Mouse (Mus musculus) embryonic facial prominence, embryonic 11.5 days (tissue): ENCODE results near the gene Gm12117. TPM values are rescaled to one million over a fixed set of nuclear protein-coding genes. Genes with fewer than 3 reads are reported as not detected.

ENCODE experiments used
- ATAC-seq: fragments of 200-750 bp; cut with Nextera tagmentation; replicated peaks from 2 replicates; pipeline ENCODE4 v1.8.0; 2017; ENCODE audit warnings: low read depth; ENCODE audit not compliant: insufficient number of reproducible peaks, low FRiP score, low TSS enrichment
- DNase-seq: peaks from one replicate; pipeline ENCODE4 v3.0.0-alpha.2; 2015; ENCODE audit warnings: low spot score
- H3K27ac ChIP-seq: fragments of 300-500 bp; sonication (generic); replicated peaks from 2 replicates; pipeline ENCODE4 v1.5.1; 2014; ENCODE audit warnings: mild to moderate bottlenecking, low read depth, low read length, control low read depth
- H3K27me3 ChIP-seq: fragments of 300-500 bp; sonication (generic); 2 replicates; pipeline ENCODE4 v1.6.1; 2014; ENCODE audit warnings: mild to moderate bottlenecking, low read length, moderate library complexity, mixed read lengths; ENCODE audit not compliant: control insufficient read depth, insufficient read depth
- H3K36me3 ChIP-seq: fragments of 300-500 bp; sonication (generic); replicated peaks from 2 replicates; pipeline ENCODE4 v1.6.1; 2014; ENCODE audit warnings: low read depth, mild to moderate bottlenecking, low read length, moderate library complexity, mixed read lengths; ENCODE audit not compliant: control insufficient read depth, insufficient read depth
- H3K4me1 ChIP-seq: fragments of 300-500 bp; sonication (generic); 2 replicates; pipeline ENCODE4 v1.6.1; 2014; ENCODE audit warnings: low read length, mixed read lengths; ENCODE audit not compliant: control insufficient read depth, insufficient read depth
- H3K4me2 ChIP-seq: fragments of 300-500 bp; sonication (generic); 2 replicates; pipeline ENCODE4 v1.6.1; 2014; ENCODE audit warnings: low read depth, mild to moderate bottlenecking, control low read depth, low read length, moderate library complexity
- H3K4me3 ChIP-seq: fragments of 300-500 bp; sonication (generic); 2 replicates; pipeline ENCODE4 v1.5.1; 2014; ENCODE audit warnings: low read depth, low read length, control low read depth
- H3K9ac ChIP-seq: fragments of 300-500 bp; sonication (generic); replicated peaks from 2 replicates; pipeline ENCODE4 v1.6.1; 2014; ENCODE audit warnings: mild to moderate bottlenecking, control low read depth, low read length
- H3K9me3 ChIP-seq: fragments of 300-500 bp; sonication (generic); replicated peaks from 2 replicates; pipeline ENCODE4 v1.6.1; 2016; ENCODE audit warnings: mild to moderate bottlenecking, low read length, inconsistent platforms, mixed read lengths; ENCODE audit not compliant: control insufficient read depth
- WGBS: fragments of 180-500 bp; shearing (Covaris S2); extraction: QIAGEN DNeasy Blood & Tissue Kit; methylation state at CpG from one replicate; pipeline ENCODE4 v1.1.7; 2014; 5-methylcytosine and 5-hydroxymethylcytosine counted together
- polyA plus RNA-seq: library from polyadenylated mRNA; unstranded; fragments of >200 nt; fragmentation: Nextera tagmentation; extraction: Ambion mirVana; gene quantifications from 2 replicates; pipeline ENCODE4 v1.2.1, GENCODE M21; 2014

Gene Gm12117
- polyA plus RNA-seq, 1 experiment from 2014 or later, result not detected

DNA sequence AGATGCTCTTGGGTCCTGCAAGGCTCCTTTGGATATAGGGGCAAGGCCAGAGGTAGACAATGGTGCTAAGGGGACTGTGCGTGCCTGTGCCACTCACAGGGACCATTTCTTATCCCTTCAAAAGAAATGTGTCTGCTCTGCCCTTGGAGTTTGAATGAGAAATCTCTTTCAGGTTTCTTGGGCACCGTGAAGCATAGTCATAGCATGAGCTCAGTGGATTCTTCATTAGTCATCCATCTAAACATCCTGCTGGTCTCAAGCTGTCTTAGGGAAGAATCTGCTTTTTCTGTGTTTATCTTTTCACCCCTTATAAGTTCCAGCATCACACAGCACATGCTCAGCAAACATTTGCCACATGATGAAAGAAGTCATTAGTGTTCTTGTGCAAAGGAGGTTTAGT, 2.0 kb upstream of the Gm12117 start:
- DNase-seq (no peak), ATAC-seq (no peak)
- Histone ChIP-seq H3K9me3 (no peaks in the 10 kb centered on the region), H3K36me3 (no peaks in the 10 kb centered on the region), H3K27me3 (no peaks in the 10 kb centered on the region), H3K4me1 (no peaks in the 10 kb centered on the region), H3K9ac (no peak overlapping the region), H3K4me2 (no peak overlapping the region), H3K4me3 (no peak overlapping the region), H3K27ac (no peak overlapping the region)
- WGBS, result 94% methylated on average over 2 of the region's 2 CpGs

DNA sequence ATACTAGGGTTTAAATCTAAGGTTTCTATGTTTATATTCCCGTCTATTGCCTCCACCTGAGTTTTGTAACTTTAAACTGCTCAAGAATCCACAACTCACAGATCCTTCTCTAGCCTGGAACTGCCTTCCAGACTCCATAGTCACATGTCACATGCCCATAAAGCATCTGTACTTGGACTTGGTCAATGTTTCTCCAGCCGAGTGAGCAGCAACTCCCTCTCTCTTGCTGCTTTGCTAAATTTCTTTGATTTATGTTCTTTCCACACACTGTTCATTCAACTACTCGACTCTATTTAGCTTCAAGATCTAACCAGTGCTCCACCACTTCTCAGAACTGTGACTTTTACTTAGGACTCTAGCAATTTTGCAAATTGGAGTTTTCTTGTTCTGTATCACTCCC, 1.7 kb downstream of the Gm12117 start:
- DNase-seq (no peak), ATAC-seq (no peak)
- Histone ChIP-seq H3K4me1 (no peaks in the 10 kb centered on the region), H3K27me3 (no peaks in the 10 kb centered on the region), H3K4me2 (no peak overlapping the region), H3K4me3 (no peak overlapping the region), H3K9ac (no peak overlapping the region), H3K9me3 (no peaks in the 10 kb centered on the region), H3K36me3 (no peaks in the 10 kb centered on the region), H3K27ac (no peak overlapping the region)
- 69% methylated on average over 3 of the region's 3 CpGs for WGBS

DNA sequence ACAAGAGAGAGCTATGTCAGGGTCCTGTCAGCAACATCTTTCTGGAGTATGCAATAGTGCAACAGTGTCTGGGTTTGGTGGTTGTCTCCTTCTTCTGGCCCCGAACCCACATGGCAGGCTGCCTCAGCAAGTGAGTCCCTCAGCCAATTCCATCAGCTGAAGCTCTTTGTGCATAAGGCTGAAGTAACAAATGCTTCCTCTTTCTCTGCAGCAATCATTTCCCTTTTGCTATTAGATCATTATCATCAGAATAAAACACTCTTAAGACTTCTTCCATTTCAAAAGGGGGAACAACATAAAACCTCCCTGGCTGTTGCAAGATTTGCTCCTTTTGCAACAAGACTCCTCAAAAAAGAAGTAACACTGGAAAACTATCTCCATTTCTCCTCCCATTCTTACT, 2.2 kb downstream of the Gm12117 start:
- WGBS, result 94% methylated on average over 1 of the region's 1 CpGs
- no peaks in the 10 kb centered on the region for H3K9me3 ChIP-seq
- no peak overlapping the region for H3K4me3 ChIP-seq
- no peak for ATAC-seq
- H3K4me1 ChIP-seq, result no peaks in the 10 kb centered on the region
- H3K27me3 ChIP-seq, result no peaks in the 10 kb centered on the region
- H3K9ac ChIP-seq, result no peak overlapping the region
- H3K27ac ChIP-seq, result no peak overlapping the region
- no peaks in the 10 kb centered on the region for H3K36me3 ChIP-seq
- DNase-seq, result no peak
- H3K4me2 ChIP-seq, result no peak overlapping the region

DNA sequence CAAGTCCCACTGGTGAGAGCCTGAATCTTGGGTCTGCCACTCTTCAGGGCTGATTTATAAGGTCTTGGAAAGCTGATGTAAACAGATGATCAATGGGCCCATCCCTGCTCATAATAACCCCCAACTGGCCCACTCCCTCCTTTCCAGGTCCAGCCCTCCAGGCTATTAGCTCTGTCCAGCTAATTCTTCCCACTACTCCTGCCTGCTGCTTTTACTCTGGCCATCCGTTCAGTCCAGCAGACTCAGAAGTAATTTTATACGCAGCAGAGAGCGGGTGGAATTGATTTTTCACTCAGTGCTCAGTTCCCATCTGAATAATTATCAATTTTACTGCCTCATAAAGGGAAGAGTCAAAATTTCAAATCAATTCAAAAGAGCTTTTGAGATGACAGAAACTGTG, 36.2 kb downstream of the Gm12117 start:
- H3K27me3 ChIP-seq, result no peaks in the 10 kb centered on the region
- no peak overlapping the region for H3K4me2 ChIP-seq
- 59% methylated on average over 3 of the region's 3 CpGs for WGBS
- no peaks in the 10 kb centered on the region for H3K9me3 ChIP-seq
- DNase-seq (no peak), ATAC-seq (no peak)
- H3K36me3 ChIP-seq, result no peaks in the 10 kb centered on the region
- H3K9ac ChIP-seq, result no peak overlapping the region
- H3K27ac ChIP-seq, result no peak overlapping the region
- no peak overlapping the region for H3K4me3 ChIP-seq
- no peaks in the 10 kb centered on the region for H3K4me1 ChIP-seq

DNA sequence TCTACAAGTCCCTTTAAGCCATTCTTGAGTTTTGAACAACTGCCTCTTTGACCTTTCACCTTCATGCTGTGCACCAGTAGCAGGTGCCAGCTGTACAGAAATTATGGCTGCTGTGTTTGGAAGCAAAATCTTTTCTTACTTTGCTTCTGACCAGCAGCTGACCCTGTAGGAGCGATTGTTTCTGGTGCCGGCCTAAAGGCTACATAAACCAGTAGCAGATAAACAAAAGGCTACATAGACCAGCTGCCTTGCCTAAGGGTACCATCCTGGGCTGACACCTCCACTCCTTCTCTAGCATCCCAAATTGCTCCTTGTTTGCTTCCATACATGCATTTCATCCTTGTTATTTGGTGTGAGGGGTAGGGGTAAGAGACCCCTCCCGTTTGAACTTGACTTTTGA, 42.4 kb downstream of the Gm12117 start:
- ATAC-seq (no peak), DNase-seq (no peak)
- H3K36me3 ChIP-seq, result no peaks in the 10 kb centered on the region

DNA sequence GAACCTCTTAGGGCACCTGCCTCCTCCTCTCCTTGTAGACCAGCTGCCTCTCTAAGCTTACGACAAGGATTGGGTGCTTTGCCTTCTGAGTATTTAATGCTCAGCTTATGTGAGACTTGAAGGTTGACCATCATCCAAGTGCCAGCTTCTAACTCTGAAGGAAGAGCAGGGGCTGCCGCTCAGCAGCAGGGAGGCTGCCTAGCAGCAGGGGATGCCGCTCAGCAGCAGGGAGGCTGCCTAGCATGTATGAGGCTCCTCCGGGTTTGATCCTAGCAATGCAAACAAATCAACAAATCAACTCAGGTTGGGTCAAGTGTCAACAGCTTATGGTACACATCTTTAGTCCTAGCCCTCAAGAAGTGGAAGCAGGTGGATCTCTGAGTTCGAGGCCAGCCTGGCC, 44.5 kb downstream of the Gm12117 start:
- Histone ChIP-seq H3K9ac (no peak overlapping the region), H3K4me3 (no peak overlapping the region), H3K4me2 (no peak overlapping the region), H3K36me3 (no peaks in the 10 kb centered on the region), H3K9me3 (no peaks in the 10 kb centered on the region), H3K27me3 (no peaks in the 10 kb centered on the region), H3K27ac (no peak overlapping the region), H3K4me1 (no peaks in the 10 kb centered on the region)
- 67% methylated on average over 5 of the region's 5 CpGs for WGBS
- ATAC-seq, result no peak
- no peak for DNase-seq

More for the DNA sequence above, 42.4 kb downstream of the Gm12117 start:
- H3K4me1 ChIP-seq, result no peaks in the 10 kb centered on the region
- no peak overlapping the region for H3K4me2 ChIP-seq
- no peak overlapping the region for H3K27ac ChIP-seq
- no peak overlapping the region for H3K9ac ChIP-seq
- H3K9me3 ChIP-seq, result no peaks in the 10 kb centered on the region
- no peak overlapping the region for H3K4me3 ChIP-seq
- WGBS, result 53% methylated on average over 3 of the region's 3 CpGs
- H3K27me3 ChIP-seq, result no peaks in the 10 kb centered on the region

DNA sequence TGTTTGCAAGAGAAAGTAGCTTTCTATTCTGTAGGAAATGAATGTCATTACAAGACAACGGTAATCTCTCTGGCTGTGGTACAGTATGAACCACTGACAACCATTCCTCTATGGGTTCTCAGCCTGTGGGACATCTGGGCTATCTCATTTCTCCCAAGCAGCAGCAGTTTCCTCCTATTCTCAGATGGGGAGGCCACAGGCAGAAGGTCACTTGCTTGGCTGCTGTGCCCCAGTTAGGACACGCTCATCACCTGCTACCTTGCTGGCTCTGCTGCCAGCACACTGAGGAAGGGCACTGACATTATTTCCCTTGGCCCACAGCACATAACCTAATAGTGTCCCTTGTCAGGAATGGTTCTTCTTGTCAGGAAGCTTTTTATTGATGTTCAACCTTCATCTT, 48.4 kb downstream of the Gm12117 start:
- Histone ChIP-seq H3K9me3 (no peaks in the 10 kb centered on the region), H3K9ac (no peak overlapping the region), H3K27me3 (no peaks in the 10 kb centered on the region), H3K36me3 (no peaks in the 10 kb centered on the region), H3K27ac (no peak overlapping the region), H3K4me1 (no peaks in the 10 kb centered on the region; the same call in 1 of the 2 replicates), H3K4me3 (no peak overlapping the region), H3K4me2 (no peak overlapping the region)
- DNase-seq (no peak), ATAC-seq (no peak)
- 100% methylated on average over 2 of the region's 2 CpGs for WGBS

DNA sequence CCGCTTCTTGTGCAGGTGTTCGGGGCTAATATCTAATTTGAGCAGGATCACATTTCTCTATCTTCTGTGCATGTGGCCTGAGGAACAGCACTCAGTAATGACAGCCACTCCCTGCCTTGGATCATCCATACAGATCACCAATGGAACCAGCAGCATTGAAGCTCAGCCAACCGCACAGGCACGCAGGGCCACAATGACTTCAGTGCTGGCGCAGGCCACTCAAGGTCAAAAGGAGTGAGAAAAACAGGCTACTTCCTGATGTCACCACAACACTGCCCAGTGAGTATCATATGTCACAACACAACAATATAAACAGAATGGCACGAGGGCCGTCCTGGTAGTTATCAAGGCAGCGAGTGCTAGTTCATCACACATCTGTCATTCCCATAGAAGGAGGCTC, 50.0 kb downstream of the Gm12117 start:
- WGBS, result 70% methylated on average over 8 of the region's 8 CpGs
- H3K9me3 ChIP-seq, result no peaks in the 10 kb centered on the region
- no peaks in the 10 kb centered on the region for H3K27me3 ChIP-seq
- no peak overlapping the region for H3K4me2 ChIP-seq
- ATAC-seq (no peak), DNase-seq (no peak)
- H3K27ac ChIP-seq, result no peak overlapping the region
- H3K4me3 ChIP-seq, result no peak overlapping the region
- H3K36me3 ChIP-seq, result no peaks in the 10 kb centered on the region
- H3K9ac ChIP-seq, result no peak overlapping the region
- H3K4me1 ChIP-seq, result no peaks in the 10 kb centered on the region; the same call in 1 of the 2 replicates
